Mouse (Mus musculus): ENCODE measurements around the gene Rdh16f2. TPM values are rescaled to one million over a fixed set of nuclear protein-coding genes. Genes with fewer than 3 reads are reported as not detected.
A peak's percentile ranks its signal among the peaks of the same experiment; 100 is the strongest.
"Not testable (repeated sequence)": the region's sequence is repeated elsewhere in the genome, so short reads cannot be mapped to it uniquely, and the experiment has no call there.

Rdh16f2 gene
- total RNA-seq, 4 experiments from 2014 or later: not detected

GRCm38 (mm10) chr10:127891481-127891880 is 25.2 kb downstream of the Rdh16f2 start:
- no peak for DNase-seq (ENCODE audit: low spot score in 2 of 2)

- not testable (repeated sequence) for DNase-seq (ENCODE audit: low spot score in 2 of 2)
Measured at GRCm38 (mm10) chr10:127893163-127894022, 27.1 kb downstream of the Rdh16f2 start.

DNA sequence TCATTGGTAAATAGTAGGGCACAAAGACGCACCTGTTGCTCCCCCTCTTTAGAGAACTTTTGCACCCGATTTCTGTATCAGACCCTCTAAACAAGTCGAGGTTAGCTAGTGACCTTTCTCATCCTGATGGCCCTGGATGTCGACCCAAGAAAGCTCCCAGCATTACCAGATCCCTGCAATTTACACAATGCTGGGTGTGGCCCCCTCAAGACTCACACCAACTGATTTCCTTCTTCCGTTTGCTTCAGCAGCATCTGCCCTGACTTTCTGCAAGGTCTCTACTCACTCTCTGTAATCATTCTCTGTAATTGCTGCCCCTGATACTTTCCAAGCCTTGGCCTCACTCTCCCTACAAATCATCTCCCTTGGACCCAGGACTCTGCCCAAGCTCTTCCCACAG is 30.4 kb downstream of the Rdh16f2 start:
- DNase-seq (ENCODE audit: low spot score in 2 of 2): no peak

DNA sequence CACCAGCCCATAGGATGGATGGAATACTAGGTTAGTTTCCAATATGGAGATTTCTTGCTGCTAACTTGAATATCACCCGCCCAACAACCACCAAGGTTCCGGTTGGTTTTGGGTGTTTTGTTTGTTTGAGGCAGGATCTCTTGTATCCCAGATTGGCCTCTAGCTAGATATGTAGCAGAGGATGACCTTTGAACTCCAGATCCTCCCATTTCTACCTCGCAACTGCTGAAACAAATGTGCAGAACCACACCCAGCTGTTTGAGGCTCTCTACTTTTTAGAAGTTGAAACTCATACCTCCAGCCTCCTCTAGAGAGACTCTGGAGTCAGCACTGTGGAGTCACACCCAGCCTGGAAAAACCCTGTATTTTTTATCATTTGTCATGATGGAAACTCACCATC is 31.2 kb downstream of the Rdh16f2 start:
- DNase-seq (ENCODE audit: low spot score in 2 of 2): no peak

DNA sequence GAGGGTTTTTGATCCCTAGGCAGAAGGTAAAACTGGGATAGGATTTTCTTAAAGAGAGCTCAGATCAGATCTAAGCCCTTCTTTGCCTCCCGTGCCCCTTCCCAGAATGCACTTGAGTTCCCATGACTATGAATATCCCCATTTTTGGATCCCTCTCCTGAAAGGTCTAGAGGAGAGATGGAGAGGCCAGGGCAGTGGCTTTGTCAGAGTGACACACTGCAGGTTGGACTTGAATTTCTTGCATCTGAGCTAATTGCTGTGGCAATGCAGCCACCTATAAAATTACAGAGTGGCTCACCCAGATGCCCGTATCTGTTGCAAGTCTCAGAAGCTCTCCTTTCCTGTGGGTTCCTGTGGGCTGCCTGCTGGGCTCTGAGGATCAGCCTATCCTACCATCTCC is 31.9 kb downstream of the Rdh16f2 start, which contains the start of gene Sdr9c7:
TSS of gene Sdr9c7 (plus strand) at position 301 of the 400 bp plus-strand sequence.
- DNase-seq (ENCODE audit: low spot score in 2 of 2): no peak

- no peak for DNase-seq (ENCODE audit: low spot score in 2 of 2)
Measured at GRCm38 (mm10) chr10:127899783-127900182, 33.5 kb downstream of the Rdh16f2 start.

GRCm38 (mm10) chr10:127901751-127902150 is 35.5 kb downstream of the Rdh16f2 start:
- no peak for DNase-seq (ENCODE audit: low spot score in 2 of 2)

DNA sequence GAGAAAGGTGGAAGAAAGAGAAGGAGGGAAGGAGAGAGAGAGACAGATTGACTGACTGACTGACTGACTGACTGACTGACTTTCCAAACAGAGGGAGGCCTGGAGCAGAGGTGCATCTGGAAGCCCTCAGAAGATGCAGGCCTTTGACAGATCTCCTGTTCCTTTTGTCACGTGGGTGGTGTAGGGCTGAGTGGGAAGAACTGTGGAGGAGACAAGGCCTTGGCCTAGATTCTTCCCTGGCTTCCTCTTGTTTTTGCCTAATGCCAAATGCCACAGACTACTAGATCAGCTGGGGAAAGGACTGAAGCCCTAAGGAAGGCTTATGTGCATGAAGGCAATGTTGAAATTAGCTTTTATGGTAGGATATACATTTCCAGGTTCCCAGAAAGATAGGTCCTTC is 36.8 kb downstream of the Rdh16f2 start:
- no peak for DNase-seq (ENCODE audit: low spot score in 2 of 2)

- DNase-seq (ENCODE audit: low spot score in 2 of 2): peak in 1 of 2 experiments; percentile 21
Measured at GRCm38 (mm10) chr10:127904718-127905446, 38.6 kb downstream of the Rdh16f2 start.

DNA sequence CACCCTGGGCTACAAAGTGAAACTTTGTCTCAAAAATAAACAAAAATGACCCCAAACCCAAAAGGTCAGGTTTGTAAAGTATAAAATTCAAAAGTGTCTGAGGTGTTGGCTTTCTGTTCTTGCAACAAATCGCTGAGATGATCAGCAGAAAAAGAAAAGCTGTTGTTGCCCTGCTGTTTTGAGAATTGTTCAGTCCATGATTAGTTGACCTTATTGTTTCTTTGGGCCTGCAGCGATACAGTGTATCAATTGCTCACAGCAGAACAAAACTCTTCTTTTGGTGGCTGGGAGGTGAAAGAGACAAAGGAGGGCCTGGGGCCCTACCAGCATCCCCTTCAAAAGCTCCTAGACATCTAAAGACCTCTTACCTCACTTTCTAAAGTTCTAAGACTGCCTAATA is 39.9 kb downstream of the Rdh16f2 start:
- no peak for DNase-seq (ENCODE audit: low spot score in 2 of 2)

DNA sequence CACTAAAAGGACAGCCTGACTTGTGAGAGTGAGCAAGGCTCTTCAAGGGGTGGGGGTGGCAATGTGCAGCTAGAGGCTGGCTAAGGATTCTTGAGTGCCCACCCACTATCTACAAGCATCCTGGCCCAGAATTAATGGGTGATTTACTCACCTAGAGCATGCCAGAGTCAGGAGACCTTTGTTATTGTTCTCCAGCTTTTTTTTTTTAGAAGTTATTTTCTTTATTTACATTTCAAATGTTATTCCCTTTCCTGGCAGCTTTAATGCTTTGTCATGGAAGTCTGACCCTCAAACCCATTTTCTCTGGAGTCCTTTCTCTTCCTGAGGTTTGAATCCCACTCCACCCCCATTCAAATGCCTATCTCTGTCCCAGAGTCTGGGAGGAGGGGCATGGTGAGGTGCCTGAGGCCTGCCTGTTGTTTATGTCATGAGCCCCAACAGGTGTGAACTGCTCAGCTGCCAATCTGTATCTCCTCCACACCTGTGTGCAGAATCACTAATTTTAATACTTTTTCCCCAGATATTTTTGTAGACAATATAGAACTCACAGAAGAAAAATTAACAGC is 41.2 kb downstream of the Rdh16f2 start:
- DNase-seq (ENCODE audit: low spot score in 2 of 2): no peak

- no peak for DNase-seq (ENCODE audit: low spot score in 2 of 2)
Measured at GRCm38 (mm10) chr10:127915578-127915977, 49.3 kb downstream of the Rdh16f2 start.

DNA sequence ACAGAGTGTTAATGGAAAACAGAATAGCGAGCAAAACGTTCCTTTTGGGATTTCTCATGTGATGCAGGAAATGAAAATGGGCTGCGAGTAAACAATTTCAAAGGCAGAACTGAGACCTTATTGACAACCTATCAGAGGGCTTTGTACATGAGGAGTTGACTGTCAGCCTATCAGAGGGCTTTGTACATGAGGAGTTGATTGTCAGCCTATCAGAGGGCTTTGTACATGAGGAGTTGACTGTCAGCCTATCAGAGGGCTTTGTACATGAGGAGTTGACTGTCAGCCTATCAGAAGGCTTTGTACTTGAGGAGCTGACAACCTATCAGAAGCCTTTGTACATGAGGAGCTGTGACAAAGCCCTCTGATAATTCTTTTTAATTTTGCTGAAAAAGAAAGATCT is 50.9 kb downstream of the Rdh16f2 start:
- peak in 1 of 2 experiments; percentile 7 for DNase-seq (ENCODE audit: low spot score in 2 of 2)

- DNase-seq (ENCODE audit: low spot score in 2 of 2): no peak
Measured at GRCm38 (mm10) chr10:127917651-127918050, 51.4 kb downstream of the Rdh16f2 start.

GRCm38 (mm10) chr10:127922241-127922640 is 56.0 kb downstream of the Rdh16f2 start:
- DNase-seq (ENCODE audit: low spot score in 2 of 2): no peak

- DNase-seq (ENCODE audit: low spot score in 2 of 2): no peak
Measured at GRCm38 (mm10) chr10:127923024-127923423, 56.8 kb downstream of the Rdh16f2 start.

DNA sequence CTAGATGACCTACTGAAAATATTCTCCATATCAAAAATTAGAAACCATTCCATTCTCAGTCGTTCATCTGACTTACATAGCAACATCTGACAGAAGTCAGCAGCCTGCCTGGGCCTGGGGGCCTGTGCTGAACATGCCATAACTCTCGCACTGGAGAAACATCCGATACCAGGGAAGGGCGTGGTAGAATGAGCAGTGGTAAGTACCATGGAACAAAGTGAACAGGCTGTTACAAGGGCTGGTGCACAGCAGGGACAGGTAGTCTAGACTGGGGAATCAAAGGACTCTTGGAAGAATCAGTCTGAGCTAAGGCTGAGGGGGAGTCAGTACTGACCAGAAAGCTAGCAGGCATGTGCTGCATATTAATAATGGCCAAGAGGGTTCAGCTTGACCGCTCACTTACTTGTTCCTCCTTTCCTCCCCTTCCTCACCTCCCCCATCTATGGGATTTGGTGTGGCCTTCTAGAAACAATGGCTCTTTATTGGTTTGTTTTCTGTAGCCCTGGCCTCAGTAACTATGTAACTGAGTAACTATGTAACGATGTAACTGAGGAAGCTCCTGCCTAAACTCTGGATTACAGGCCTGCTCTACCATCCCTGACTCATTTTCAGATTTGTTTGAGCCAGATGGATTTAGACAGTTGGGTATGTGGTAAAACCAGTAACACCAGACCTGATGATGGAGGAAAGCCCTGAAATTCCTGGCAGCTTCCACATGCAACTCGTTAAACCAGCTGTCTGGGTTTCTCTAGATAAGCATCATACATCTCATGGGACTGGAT is 58.5 kb downstream of the Rdh16f2 start:
- peak; percentile 61 to 63 for DNase-seq (ENCODE audit: low spot score in 2 of 2)
